In the genomic region with DNA sequence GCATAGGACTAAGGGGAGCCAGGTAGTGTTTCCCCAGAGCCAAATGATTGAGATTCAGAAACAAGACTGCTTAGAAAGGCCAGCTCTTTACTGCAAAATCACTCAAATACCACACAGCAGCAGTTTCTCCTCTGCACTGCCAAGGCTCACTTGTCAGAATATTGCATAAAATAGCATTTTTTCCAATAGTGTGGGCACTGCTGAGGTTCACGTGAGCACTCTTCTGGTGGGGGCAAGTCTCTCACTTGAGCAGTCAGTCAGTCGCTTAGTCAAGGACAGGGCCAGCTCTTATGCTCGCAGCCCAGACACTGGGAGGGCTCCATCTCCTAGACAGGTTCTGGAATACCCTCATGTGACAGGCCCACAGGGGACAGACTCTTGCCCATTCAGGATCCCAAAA, we compare ENCODE assay signal across 26 mouse cellular contexts. TPM values are rescaled to one million over a fixed set of nuclear protein-coding genes. Genes with fewer than 3 reads are reported as not detected.
DNase-seq lines count a peak whose midpoint lies in the region; ATAC-seq lines count a peak whose summit lies in the region.
"Had no signal": no experiment of that assay in that cellular context is flagged by ENCODE, and none has a peak within 500 bp of the region (broad histone marks: within the 10 kb centered on the region; RNA-seq: fewer than 3 reads in every experiment).

No protein-coding gene starts in this region.

- H3K36me3 ChIP-seq in heart, embryonic 13.5 days, result peaks cover 44% of the 10 kb centered on the region
- peaks cover 11% of the 10 kb centered on the region; the same call in 1 of the 2 replicates for H3K36me3 ChIP-seq in lung, embryonic 15.5 days
- H3K36me3 ChIP-seq in stomach, embryonic 15.5 days, result no peaks in the 10 kb centered on the region
- H3K36me3 ChIP-seq: intestine, embryonic 15.5 days had no signal

- WGBS in heart, embryonic 13.5 days, result 79% methylated on average over 3 of the region's 3 CpGs
- 69% methylated on average over 3 of the region's 3 CpGs for WGBS in lung, embryonic 15.5 days
- 88% methylated on average over 3 of the region's 3 CpGs for WGBS in stomach, embryonic 15.5 days

- intact Hi-C loops in heart, postnatal 36 days (cut with DNase I), result no loop called here

- no peak for ATAC-seq in heart, embryonic 13.5 days (ENCODE audit: extremely low read depth, insufficient number of reproducible peaks, low FRiP score, low TSS enrichment)
- ATAC-seq in lung, embryonic 15.5 days (ENCODE audit: borderline replicate concordance, extremely low read depth, low FRiP score, low TSS enrichment), result no peak
- no peak for ATAC-seq in stomach, embryonic 15.5 days (ENCODE audit: insufficient read depth, low FRiP score, low read depth)
- ATAC-seq: CD4-positive, CD25-positive, alpha-beta regulatory T cell, adult 4 months; forebrain, postnatal 0 days; hindbrain, postnatal 0 days; intestine, embryonic 15.5 days; midbrain, embryonic 16.5 days had no signal

- H3K4me3 ChIP-seq in heart, embryonic 13.5 days, result no peak overlapping the region
- no peak overlapping the region for H3K4me3 ChIP-seq in lung, embryonic 15.5 days
- no peak overlapping the region for H3K4me3 ChIP-seq in stomach, embryonic 15.5 days (replicated peaks)
- H3K4me3 ChIP-seq: embryonic facial prominence, embryonic 15.5 days; forebrain, embryonic 12.5 days; intestine, embryonic 15.5 days; limb, embryonic 13.5 days had no signal

- H3K9ac ChIP-seq in heart, embryonic 13.5 days, result no peak overlapping the region
- H3K9ac ChIP-seq in lung, embryonic 15.5 days, result no peak overlapping the region
- H3K9ac ChIP-seq in stomach, embryonic 15.5 days, result no peak overlapping the region
- H3K9ac ChIP-seq: embryonic facial prominence, embryonic 15.5 days; forebrain, embryonic 12.5 days; forebrain, postnatal 0 days; intestine, embryonic 15.5 days; limb, embryonic 13.5 days had no signal

- H3K27me3 ChIP-seq in heart, embryonic 13.5 days (replicated peaks), result peaks cover 61% of the 10 kb centered on the region
- H3K27me3 ChIP-seq in lung, embryonic 15.5 days, result peaks cover 36% of the 10 kb centered on the region
- peaks cover 21% of the 10 kb centered on the region for H3K27me3 ChIP-seq in stomach, embryonic 15.5 days (replicated peaks)

- H3K27ac ChIP-seq in heart, embryonic 13.5 days (replicated peaks), result peak overlapping the region; percentile 77; the same call in 1 of the 2 replicates
- H3K27ac ChIP-seq in lung, embryonic 15.5 days, result peak overlapping the region; percentile 88; the same call in 1 of the 2 replicates
- 0 out of 2 replicates have a peak overlapping the region, but pooled peaks have one; percentile 26 for H3K27ac ChIP-seq in stomach, embryonic 15.5 days
- H3K27ac ChIP-seq: embryonic facial prominence, embryonic 15.5 days; forebrain, embryonic 12.5 days; hindbrain, postnatal 0 days; intestine, embryonic 15.5 days; limb, embryonic 13.5 days had no signal

- H3K9me3 ChIP-seq in heart, embryonic 13.5 days, result no peaks in the 10 kb centered on the region
- no peaks in the 10 kb centered on the region for H3K9me3 ChIP-seq in lung, embryonic 15.5 days
- H3K9me3 ChIP-seq in stomach, embryonic 15.5 days, result no peaks in the 10 kb centered on the region
- H3K9me3 ChIP-seq: embryonic facial prominence, embryonic 15.5 days; forebrain, embryonic 12.5 days; intestine, embryonic 15.5 days; limb, embryonic 13.5 days had no signal

- peaks cover 37% of the 10 kb centered on the region for H3K4me1 ChIP-seq in heart, embryonic 13.5 days
- H3K4me1 ChIP-seq in lung, embryonic 15.5 days, result peaks cover 39% of the 10 kb centered on the region
- peaks cover 27% of the 10 kb centered on the region for H3K4me1 ChIP-seq in stomach, embryonic 15.5 days

- H3K4me2 ChIP-seq in heart, embryonic 13.5 days, result no peak overlapping the region
- H3K4me2 ChIP-seq in lung, embryonic 15.5 days, result no peak overlapping the region
- no peak overlapping the region for H3K4me2 ChIP-seq in stomach, embryonic 15.5 days
- H3K4me2 ChIP-seq: embryonic facial prominence, embryonic 15.5 days; forebrain, embryonic 12.5 days; intestine, embryonic 15.5 days; liver, embryonic 11.5 days; midbrain, embryonic 11.5 days had no signal

- no peak for DNase-seq in heart, postnatal 36 days
- peak; percentile 7 for DNase-seq in kidney, postnatal 10 days
- no peak for DNase-seq in kidney, postnatal 4 days
- DNase-seq in lung, postnatal 36 days, result no peak
- DNase-seq in spleen, adult 18-20 months, result no peak
- DNase-seq: adrenal gland, postnatal 25 days; cerebellum, adult 18-20 months; cerebellum, postnatal 10 days; forebrain, postnatal 0 days; gastrocnemius, postnatal 14 days; heart, postnatal 14 days; kidney, adult 2 months; lung, postnatal 14 days; right cerebral cortex, postnatal 4 days had no signal

RNA-seq across cellular contexts. Expression of a gene that starts 1.5 kb away (rescaled TPM):
- polyA plus RNA-seq in heart, embryonic 13.5 days (2015; fragmentation: Nextera tagmentation; extraction: Ambion mirVana), result 5.6 and 5.8 TPM in 2 replicates
- total RNA-seq in heart, postnatal 36 days (2021), result 10 to 100 TPM; 16.3 to 17.6 TPM
- polyA plus RNA-seq in lung, embryonic 15.5 days (2015; fragmentation: Nextera tagmentation; extraction: Ambion mirVana), result 17.0 and 17.3 TPM in 2 replicates
- polyA plus RNA-seq in stomach, embryonic 15.5 days (2015; fragmentation: Nextera tagmentation; extraction: Ambion mirVana), result 21.2 and 21.5 TPM in 2 replicates

RNA-seq across cellular contexts. Expression of a gene that starts 47.5 kb away (rescaled TPM):
- polyA plus RNA-seq in heart, embryonic 13.5 days (2015; fragmentation: Nextera tagmentation; extraction: Ambion mirVana), result 4.8 and 5.3 TPM in 2 replicates
- 10 to 100 TPM; 11.9 to 12.9 TPM for total RNA-seq in heart, postnatal 36 days (2021)
- 8.3 TPM in 2 replicates for polyA plus RNA-seq in lung, embryonic 15.5 days (2015; fragmentation: Nextera tagmentation; extraction: Ambion mirVana)
- polyA plus RNA-seq in stomach, embryonic 15.5 days (2015; fragmentation: Nextera tagmentation; extraction: Ambion mirVana), result 5.9 and 6.2 TPM in 2 replicates

Comparison
In these comparisons a context has a peak if more than half of its experiments do, and no peak if none do; other contexts are left out.
1. H3K27ac ChIP-seq: peak in every context shown above with its lines; median percentile 88 in lung, embryonic 15.5 days; 77 in heart, embryonic 13.5 days; 26 in stomach, embryonic 15.5 days.